Mouse (Mus musculus) kidney, adult 2 months (tissue): ENCODE results near the gene Thop1. TPM values are rescaled to one million over a fixed set of nuclear protein-coding genes. Genes with fewer than 3 reads are reported as not detected.

Source experiments
- DNase-seq: peaks from one replicate; pipeline ENCODE4 v3.0.0; 2021
- H3K27ac ChIP-seq: fragments of 200-500 bp; 2 replicates; pipeline ENCODE4 v1.5.1; 2012; ENCODE audit warnings: low read depth, low read length, control low read depth, inconsistent platforms; ENCODE audit not compliant: insufficient read depth
- H3K27me3 ChIP-seq: fragments of 200-500 bp; replicated peaks from 2 replicates; pipeline ENCODE4 v1.6.1; 2012; ENCODE audit warnings: mild to moderate bottlenecking, moderate library complexity, low read length, inconsistent platforms; ENCODE audit not compliant: control insufficient read depth, insufficient read depth
- H3K36me3 ChIP-seq: fragments of 200-500 bp; 2 replicates; pipeline ENCODE4 v1.6.1; 2012; ENCODE audit warnings: mild to moderate bottlenecking, moderate library complexity, low read length, inconsistent platforms; ENCODE audit not compliant: control insufficient read depth, insufficient read depth
- H3K4me1 ChIP-seq: fragments of 200-500 bp; 2 replicates; pipeline ENCODE4 v1.6.1; 2011; ENCODE audit warnings: low read length; ENCODE audit not compliant: control insufficient read depth, insufficient read depth
- H3K4me3 ChIP-seq: fragments of 200-500 bp; 2 replicates; pipeline ENCODE4 v1.5.1; 2011; ENCODE audit warnings: mild to moderate bottlenecking, low read depth, low read length, control low read depth; ENCODE audit not compliant: insufficient read depth
- CTCF ChIP-seq: fragments of 200-500 bp; conservative IDR thresholded peaks from 2 replicates; pipeline ENCODE4 v1.5.1; 2011; ENCODE audit warnings: low read depth, mild to moderate bottlenecking, control low read depth, low read length, moderate library complexity, mixed read lengths; ENCODE audit not compliant: insufficient read depth, insufficient read length
- POLR2A ChIP-seq: fragments of 200-500 bp; IDR thresholded peaks from one replicate; pipeline ENCODE4 v1.6.1; 2011; ENCODE audit warnings: low read depth, low read length, control low read depth
- WGBS: fragments of 180-500 bp; shearing (Covaris S2); methylation state at CpG from one replicate; pipeline ENCODE4 v1.1.7; 2018; 5-methylcytosine and 5-hydroxymethylcytosine counted together
- polyA plus RNA-seq: library from polyadenylated mRNA; depleted of rRNA; stranded (reverse); fragments of >200 nt; gene quantifications from 2 replicates; pipeline ENCODE4 v1.2.3, GENCODE M21; 2012; rRNA removed

The Thop1 gene
- polyA plus RNA-seq, 1 experiment, result 22.2 TPM

GRCm38 (mm10) chr10:81119625-81120024 lies 49.8 kb downstream of the Thop1 start:
- no peaks in the 10 kb centered on the region for H3K4me1 ChIP-seq
- WGBS, result 92% methylated on average over 10 of the region's 10 CpGs
- TF ChIP-seq POLR2A (no peak), CTCF (no peak)
- DNase-seq, result no peak
- 0 out of 2 replicates have a peak, but pooled peaks cover 1% of the 10 kb centered on the region for H3K36me3 ChIP-seq
- H3K27me3 ChIP-seq, result no peaks in the 10 kb centered on the region
- no peak overlapping the region for H3K4me3 ChIP-seq
- no peak overlapping the region for H3K27ac ChIP-seq

- Histone ChIP-seq H3K27ac (no peak overlapping the region), H3K36me3 (0 out of 2 replicates have a peak, but pooled peaks cover 1% of the 10 kb centered on the region)
- 75% methylated on average over 7 of the region's 7 CpGs for WGBS
Measured at GRCm38 (mm10) chr10:81120650-81121049, 50.8 kb downstream of the Thop1 start.

GRCm38 (mm10) chr10:81122889-81123288 lies 53.1 kb downstream of the Thop1 start:
- Histone ChIP-seq H3K4me1 (no peaks in the 10 kb centered on the region), H3K27me3 (no peaks in the 10 kb centered on the region), H3K4me3 (no peak overlapping the region), H3K36me3 (0 out of 2 replicates have a peak, but pooled peaks cover 1% of the 10 kb centered on the region), H3K27ac (no peak overlapping the region)
- TF ChIP-seq CTCF, result no peak
- no peak for TF ChIP-seq POLR2A
- no peak for DNase-seq
- 74% methylated on average over 2 of the region's 2 CpGs for WGBS

More at GRCm38 (mm10) chr10:81120650-81121049, 50.8 kb downstream of the Thop1 start:
- no peak overlapping the region for H3K4me3 ChIP-seq
- TF ChIP-seq CTCF (no peak), POLR2A (no peak)
- no peaks in the 10 kb centered on the region for H3K4me1 ChIP-seq
- H3K27me3 ChIP-seq, result no peaks in the 10 kb centered on the region
- DNase-seq, result no peak

GRCm38 (mm10) chr10:81123500-81123899 lies 53.7 kb downstream of the Thop1 start:
- Histone ChIP-seq H3K27ac (no peak overlapping the region), H3K4me3 (no peak overlapping the region), H3K27me3 (no peaks in the 10 kb centered on the region), H3K36me3 (0 out of 2 replicates have a peak, but pooled peaks cover 1% of the 10 kb centered on the region), H3K4me1 (no peaks in the 10 kb centered on the region; the same call in 1 of the 2 replicates)
- TF ChIP-seq POLR2A, result no peak
- no peak for TF ChIP-seq CTCF
- WGBS, result 71% methylated on average over 11 of the region's 11 CpGs
- no peak for DNase-seq

Other genes starting within 250 kb of the Thop1 start
- 1,045 and 1,074 TPM in 2 replicates for gene Oaz1, start 243.4 kb upstream of the Thop1 start, polyA plus RNA-seq
- gene Lingo3, start 226.0 kb upstream of the Thop1 start, polyA plus RNA-seq, result 0.03 and 0.09 TPM in 2 replicates
- gene Lsm7, start 214.8 kb upstream of the Thop1 start, polyA plus RNA-seq, result 79.0 and 98.1 TPM in 2 replicates
- 58.2 and 88.0 TPM in 2 replicates for gene Sppl2b, start 214.8 kb upstream of the Thop1 start, polyA plus RNA-seq
- gene Tmprss9, start 198.2 kb upstream of the Thop1 start, polyA plus RNA-seq, result 0.33 and 0.52 TPM in 2 replicates
- 375 and 474 TPM in 2 replicates for gene Timm13, start 169.1 kb upstream of the Thop1 start, polyA plus RNA-seq
- 8.5 and 10.1 TPM in 2 replicates for gene Lmnb2, start 151.8 kb upstream of the Thop1 start, polyA plus RNA-seq
- 10.1 and 11.3 TPM in 2 replicates for gene Gadd45b, start 140.0 kb upstream of the Thop1 start, polyA plus RNA-seq
- 1.9 and 2.0 TPM in 2 replicates for gene Gng7, start 55.1 kb upstream of the Thop1 start, polyA plus RNA-seq
- gene Diras1, start 44.4 kb upstream of the Thop1 start, polyA plus RNA-seq, result 0.04 and 0.25 TPM in 2 replicates
- 37.5 and 39.6 TPM in 2 replicates for gene Slc39a3, start 32.6 kb upstream of the Thop1 start, polyA plus RNA-seq
- 183 and 212 TPM in 2 replicates for gene Sgta, start 9.9 kb upstream of the Thop1 start, polyA plus RNA-seq
- gene Creb3l3, start 28.8 kb downstream of the Thop1 start, polyA plus RNA-seq, result 0.20 and 0.52 TPM in 2 replicates
- 173 and 180 TPM in 2 replicates for gene Map2k2, start 35.9 kb downstream of the Thop1 start, polyA plus RNA-seq
- gene Zbtb7a, start 65.2 kb downstream of the Thop1 start, polyA plus RNA-seq, result 36.0 and 37.1 TPM in 2 replicates
- 34.6 and 36.8 TPM in 2 replicates for gene Pias4, start 97.9 kb downstream of the Thop1 start, polyA plus RNA-seq
- gene Eef2, start 106.6 kb downstream of the Thop1 start, polyA plus RNA-seq, result 1,330 and 1,454 TPM in 2 replicates
- gene Dapk3, start 113.0 kb downstream of the Thop1 start, polyA plus RNA-seq, result 52.9 and 54.0 TPM in 2 replicates
- gene 4930442H23Rik, start 113.8 kb downstream of the Thop1 start, polyA plus RNA-seq, result not detected in 2 replicates
- gene Nmrk2, start 132.0 kb downstream of the Thop1 start, polyA plus RNA-seq, result 0.97 TPM in 1 of 2 replicates, not detected in the other
- 0.05 and 0.39 TPM in 2 replicates for gene Atcay, start 160.8 kb downstream of the Thop1 start, polyA plus RNA-seq
- 4.6 and 6.0 TPM in 2 replicates for gene Zfr2, start 163.1 kb downstream of the Thop1 start, polyA plus RNA-seq
- gene Matk, start 182.9 kb downstream of the Thop1 start, polyA plus RNA-seq, result 0.57 and 1.5 TPM in 2 replicates
- 130 TPM in 2 replicates for gene Mrpl54, start 196.9 kb downstream of the Thop1 start, polyA plus RNA-seq
- 142 and 147 TPM in 2 replicates for gene Apba3, start 196.9 kb downstream of the Thop1 start, polyA plus RNA-seq
- gene Tjp3, start 221.5 kb downstream of the Thop1 start, polyA plus RNA-seq, result 13.2 and 19.0 TPM in 2 replicates
- gene Pip5k1c, start 222.9 kb downstream of the Thop1 start, polyA plus RNA-seq, result 70.7 and 76.3 TPM in 2 replicates